Mouse (Mus musculus) NIH3T3 (cell line): ENCODE data around the gene Fam98c.
A peak's percentile ranks its signal among the peaks of the same experiment; 100 is the strongest.
"Not testable (repeated sequence)": the region's sequence is repeated elsewhere in the genome, so short reads cannot be mapped to it uniquely, and the experiment has no call there.

ENCODE experiments used
- DNase-seq: peaks from one replicate; pipeline ENCODE4 v3.0.0-alpha.2; 2012; ENCODE audit warnings: low read depth

Fam98c gene

DNA sequence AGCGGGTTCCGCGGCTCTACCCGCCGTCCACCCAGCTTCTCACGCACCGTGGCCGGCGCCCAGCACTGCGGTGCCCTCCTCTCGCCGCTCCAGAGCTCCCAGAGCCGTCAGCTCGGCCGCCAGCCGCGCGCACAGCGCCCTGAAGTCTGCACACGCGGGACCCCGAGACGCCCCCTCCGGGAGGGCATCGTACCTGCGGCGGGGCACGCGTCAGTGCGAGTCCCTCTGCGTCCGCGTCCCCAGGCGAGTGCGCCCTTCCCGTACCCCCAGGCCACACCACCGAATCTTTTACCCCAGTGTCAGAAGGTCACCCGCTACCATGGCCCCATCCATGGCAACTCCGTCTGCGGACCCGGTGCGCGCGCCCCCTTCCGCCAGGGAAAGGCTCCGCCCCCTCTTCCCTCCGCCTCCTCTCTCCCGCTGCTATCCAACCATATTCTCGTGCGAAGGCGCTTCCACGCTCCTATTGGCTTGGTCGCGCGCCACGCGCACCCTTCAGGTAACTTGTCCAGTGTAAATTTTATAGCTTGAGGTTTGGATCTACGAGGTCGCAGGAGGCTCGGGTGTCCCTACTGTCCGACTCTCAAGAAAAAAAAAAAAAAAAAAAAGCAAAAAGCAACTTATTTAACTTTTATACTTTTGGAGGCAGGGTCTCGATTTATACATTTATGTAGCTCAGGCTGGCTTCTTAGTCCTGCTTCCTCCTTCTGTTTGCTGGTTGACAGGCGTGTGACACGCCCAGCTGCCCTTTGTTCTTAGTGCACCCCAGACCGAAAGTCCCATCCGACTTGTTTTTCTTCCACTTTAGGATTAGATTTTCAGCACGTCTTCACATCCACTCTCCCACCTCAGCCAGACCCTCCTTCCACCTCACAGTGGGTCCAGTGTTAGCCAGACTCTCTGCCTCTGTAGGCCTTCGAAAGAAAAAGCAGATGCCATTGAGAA is at the start of gene Fam98c:
Gene Fam98c (minus strand): TSS at position 397 of the 945 bp plus-strand sequence.
- peak; percentile 88 for DNase-seq

DNA sequence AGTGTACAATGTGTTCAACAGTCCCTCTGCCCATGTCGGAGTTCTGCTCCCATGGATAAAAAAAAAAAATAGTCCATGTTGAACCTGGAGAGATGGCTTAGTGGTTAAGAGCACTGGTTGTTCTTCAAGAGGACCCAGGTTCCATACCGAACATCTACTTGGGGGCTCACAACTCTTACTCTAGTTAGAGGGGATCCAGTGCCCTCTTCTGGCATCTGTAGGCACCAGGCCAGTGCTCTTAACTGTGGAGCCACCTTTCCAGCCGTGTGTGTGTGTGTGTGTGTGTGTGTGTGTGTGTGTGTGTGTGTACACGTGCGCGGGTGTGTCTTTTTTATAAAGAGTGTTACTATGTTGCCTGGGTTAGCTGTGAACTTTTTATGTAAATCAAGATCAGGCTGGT is 46.5 kb upstream of the Fam98c start:
- no peak for DNase-seq

- not testable (repeated sequence) for DNase-seq
These were observed 38.2 kb upstream of the Fam98c start for GRCm38 (mm10) chr7:29194230-29194629.

DNA sequence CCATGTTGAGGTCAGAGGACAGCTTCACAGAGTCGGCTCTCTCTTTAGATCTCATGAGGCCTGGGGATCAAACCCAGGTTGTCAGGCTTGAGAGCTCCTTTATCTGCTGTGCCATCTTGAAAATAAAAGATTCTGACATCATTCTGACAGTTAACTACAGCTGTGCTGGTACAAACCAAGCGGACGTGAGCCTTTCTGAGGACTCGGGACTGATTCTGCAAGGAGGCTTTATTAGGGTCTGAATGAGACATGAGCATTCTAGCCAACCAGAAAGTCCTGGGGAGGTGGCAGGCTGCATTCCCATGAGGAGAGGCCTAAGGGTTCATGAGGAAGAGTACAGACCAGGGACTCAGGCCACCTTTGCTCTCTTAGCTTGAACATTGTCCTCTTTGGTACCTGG is 25.3 kb upstream of the Fam98c start:
- not testable (repeated sequence) for DNase-seq

DNA sequence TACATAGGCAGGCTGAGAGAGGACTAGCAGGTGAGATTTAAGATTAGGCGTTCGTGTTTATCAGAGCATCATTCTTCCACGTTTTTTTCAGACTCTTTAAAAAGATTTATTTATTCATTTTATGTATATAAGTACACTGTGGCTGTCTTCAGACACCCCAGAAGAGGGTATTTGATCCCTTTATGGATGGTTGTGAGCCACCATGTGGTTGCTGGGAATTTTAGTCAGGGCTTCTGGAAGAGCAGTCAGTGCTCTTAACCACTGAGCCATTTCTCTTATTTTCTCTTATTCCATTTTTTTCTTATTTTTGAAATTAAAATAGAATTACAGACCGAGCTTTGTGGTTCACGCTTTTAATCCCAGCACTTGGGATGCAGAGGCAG is 24.8 kb upstream of the Fam98c start:
- no peak for DNase-seq

GRCm38 (mm10) chr7:29180077-29180853 is 24.2 kb upstream of the Fam98c start, which contains the start of gene Psmd8:
Psmd8 (minus strand) TSS chr7:29180701.
- peak; percentile 99 for DNase-seq

- peak; percentile 50 for DNase-seq
These were observed 23.3 kb upstream of the Fam98c start for GRCm38 (mm10) chr7:29179323-29179722.

- no peak for DNase-seq
These were observed 22.1 kb upstream of the Fam98c start for GRCm38 (mm10) chr7:29178106-29178505.

DNA sequence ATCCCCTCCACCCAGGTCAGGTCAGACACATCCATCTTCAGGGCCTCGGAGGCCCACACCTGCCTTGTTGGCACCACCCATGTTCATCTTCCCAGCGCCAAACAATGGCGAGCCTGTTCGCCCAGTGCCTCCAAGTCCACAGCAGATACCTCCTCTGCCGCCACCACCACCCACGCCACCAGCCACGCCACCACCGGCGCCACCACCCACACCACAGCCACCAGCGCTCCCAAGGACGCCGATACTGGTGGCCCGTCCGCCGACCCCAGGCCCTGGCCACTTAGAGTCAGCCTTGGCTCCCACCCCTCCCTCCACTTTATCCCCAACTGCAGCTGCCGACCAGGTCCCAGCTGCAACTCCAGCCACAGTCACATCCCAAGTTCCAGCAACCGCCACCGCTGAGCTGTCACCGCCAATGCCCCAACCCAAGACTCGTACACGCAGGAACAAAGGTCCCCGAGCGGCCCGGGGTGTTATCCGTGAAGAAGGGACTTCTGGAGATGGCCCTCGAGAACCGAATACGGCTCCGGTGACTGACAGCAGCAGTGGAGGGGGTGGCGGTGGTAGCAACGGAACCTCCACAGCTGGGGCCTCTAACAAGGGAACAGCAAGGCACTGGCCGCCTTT is 16.5 kb upstream of the Fam98c start:
- no peak for DNase-seq

- no peak for DNase-seq
These were observed 15.6 kb upstream of the Fam98c start for GRCm38 (mm10) chr7:29171562-29172097.

DNA sequence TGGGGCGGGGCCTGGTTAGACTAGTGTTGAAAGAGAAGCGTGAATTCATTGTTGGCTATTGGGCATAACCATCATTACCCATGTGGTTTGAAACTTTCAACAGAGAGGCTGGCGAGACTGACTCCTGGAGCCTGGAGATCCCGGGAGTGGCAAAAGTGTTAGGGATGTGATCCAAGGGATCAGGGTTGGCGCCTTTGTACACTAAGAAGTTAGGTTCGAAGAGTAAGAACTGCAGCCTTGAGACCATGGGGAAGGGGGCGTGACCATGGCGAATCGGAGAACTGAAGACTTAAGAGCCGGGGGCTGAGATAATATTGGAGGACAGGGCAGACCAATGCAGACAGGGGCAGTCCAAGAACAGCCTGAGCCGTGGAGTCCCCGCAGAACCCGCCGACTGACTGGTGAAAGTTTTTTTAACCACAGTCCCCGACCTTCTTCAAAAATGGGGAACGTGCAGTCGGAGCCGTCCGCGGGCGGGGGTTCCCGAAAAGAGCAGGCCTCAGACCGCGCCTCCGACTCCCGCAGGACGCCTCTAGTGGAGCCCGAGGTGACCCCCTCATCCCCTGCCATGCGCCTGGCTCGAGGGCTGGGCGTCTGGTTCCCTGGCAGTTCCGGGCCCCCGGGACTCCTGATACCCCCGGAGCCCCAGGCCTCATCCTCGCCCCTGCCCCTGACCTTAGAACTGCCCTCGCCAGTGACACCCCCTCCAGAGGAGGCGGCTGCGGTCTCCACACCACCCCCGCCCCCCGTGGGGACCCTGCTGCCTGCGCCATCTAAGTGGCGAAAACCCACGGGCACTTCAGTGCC is 14.9 kb upstream of the Fam98c start:
- DNase-seq, result peak; percentile 75

DNA sequence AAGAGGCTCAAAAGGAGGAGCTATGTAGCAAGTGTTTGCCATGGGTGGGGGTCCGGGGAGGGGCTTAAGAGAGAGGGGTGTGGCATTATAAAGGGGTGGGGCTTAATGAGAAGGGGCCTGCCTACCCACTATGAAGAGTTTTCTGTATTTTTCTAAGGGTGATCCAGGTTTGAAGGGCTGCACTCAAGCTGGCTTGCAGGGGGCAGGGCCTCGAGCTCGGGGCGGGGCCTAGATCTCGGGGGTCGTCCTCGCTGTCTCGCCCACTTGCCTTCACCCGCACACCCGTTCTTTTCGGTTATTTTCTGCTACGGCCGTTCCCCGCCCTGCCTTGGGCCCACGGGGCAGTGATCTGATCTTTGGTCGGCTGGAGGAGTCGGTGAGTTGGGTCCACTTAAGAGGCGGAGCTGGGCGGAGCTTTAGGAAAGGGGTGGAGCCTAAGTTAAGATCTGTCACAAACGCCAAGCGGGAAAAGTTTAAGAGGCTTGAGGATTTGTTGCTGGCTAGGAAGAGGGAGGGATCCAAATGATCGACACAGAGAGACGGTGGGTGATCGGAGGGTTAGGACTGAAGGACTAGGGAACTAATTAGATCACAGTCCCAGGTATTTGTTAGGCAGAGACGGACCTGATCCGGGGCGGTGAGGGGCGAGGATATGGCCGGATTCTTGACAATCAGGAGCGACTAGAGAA is 14.2 kb upstream of the Fam98c start, which contains the start of the genes Ggn and Spred3:
Gene Ggn (plus strand): TSS at position 145 of the 689 bp plus-strand sequence.
Gene Spred3 (minus strand): TSS at position 346 of the 689 bp plus-strand sequence.
- DNase-seq, result peak; percentile 84

DNA sequence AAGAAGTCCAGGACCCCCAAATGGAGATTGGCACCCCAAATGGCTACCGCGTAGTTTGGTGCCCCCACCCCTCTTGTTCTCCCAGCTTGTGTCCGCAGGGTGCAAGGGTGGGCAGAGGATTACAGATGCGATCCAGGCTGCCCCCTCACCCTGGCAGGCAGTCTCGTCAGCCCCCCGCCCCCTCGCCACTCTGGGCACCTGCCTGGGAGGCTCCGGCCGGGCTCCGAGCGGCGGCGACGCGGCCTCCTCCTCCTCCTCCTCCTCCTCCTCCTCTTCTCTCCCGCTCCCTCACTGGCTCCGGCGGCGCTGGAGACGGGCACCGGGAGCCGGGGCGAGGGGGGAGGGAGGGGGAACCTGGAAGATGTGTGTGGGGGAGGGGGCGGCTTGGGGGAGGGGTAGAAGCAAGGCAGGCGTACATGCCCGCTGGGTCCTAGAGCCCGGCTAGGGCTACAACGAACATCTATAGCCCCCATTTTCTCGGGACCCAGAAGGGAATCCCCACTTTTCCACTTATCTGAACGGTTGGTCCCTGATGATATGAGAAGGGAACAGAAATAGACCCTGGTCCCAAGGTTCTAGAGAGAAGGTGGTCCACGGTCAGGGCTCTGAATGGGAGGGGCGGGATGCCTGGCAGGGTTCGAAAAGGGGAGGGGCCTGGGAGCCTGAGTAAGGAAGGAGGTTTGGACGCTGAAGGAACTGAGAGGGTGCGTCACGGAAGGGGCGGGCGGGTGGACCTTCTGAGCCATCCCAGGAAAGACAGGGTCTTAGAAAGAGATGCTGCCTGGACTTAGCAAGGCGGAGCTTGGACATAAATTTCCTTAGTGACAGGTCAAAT is 13.4 kb upstream of the Fam98c start:
- DNase-seq, result peak; percentile 97

DNA sequence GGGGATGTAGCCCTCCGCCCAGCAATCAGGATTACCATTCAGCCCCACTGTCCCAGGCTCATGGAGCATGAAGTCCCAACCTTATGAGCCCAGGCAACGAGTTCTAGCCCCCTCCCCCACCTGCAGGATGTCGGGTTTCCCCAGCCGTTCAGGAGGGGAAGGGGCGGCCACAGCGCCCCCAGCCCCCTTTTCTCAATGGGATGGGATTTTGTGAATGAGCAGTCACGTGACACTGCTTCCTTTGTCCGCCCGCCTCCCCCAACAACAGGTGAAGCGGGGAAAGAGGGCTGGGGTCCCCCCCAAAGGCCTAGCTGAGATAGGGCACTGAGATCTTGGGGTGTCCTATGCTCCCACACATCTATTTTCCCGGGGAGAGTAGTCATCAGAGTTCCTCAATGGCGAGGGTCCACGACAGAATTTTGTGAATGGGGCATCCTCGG is 12.8 kb upstream of the Fam98c start:
- DNase-seq, result peak; percentile 15

GRCm38 (mm10) chr7:29168121-29168695 is 12.2 kb upstream of the Fam98c start:
- peak; percentile 62 for DNase-seq

GRCm38 (mm10) chr7:29167656-29168055 is 11.6 kb upstream of the Fam98c start:
- DNase-seq, result no peak

DNA sequence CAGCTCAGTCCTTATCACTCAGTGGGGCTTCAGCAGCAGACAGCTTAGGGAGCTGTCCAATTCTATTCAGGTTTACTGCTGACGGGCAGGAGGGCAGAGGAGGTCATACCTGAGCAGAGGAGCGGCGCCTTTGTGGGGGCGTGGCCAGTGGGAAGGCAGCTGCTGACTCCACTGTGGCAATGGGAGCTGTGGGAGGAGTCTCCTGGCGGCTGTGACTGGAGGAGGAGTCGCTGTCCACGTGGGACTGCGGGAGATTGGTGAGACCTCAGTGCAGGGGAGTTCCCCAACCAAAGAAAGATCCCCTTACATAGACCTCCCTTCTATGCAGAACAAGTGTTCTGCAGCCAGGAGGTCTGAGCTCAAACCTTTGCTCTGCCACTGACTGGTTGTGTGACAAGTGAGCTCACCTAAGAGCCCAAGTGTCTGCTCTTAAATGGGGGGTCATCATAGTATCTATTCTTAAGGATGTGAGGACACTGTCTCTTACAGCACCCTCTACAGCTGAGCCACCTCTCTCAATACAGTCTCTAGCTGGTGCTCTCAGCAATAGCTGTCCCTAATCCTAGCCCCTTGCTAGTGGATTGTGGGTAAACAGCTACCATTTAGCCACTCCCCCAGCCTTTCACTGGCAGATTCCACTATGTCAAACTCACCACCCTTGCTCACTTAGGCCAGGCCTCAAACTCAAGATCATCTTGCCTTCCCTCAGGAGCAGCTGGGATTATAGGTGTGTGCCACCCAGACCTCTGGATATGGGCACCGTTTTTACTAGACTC is 6.9 kb upstream of the Fam98c start:
- no peak for DNase-seq

- no peak for DNase-seq
These were observed 6.3 kb upstream of the Fam98c start for GRCm38 (mm10) chr7:29162294-29162693.
